Mouse (Mus musculus) limb, embryonic 11.5 days (tissue): ENCODE measurements at regions not wholly inside any gene's neighbourhood (a gene's known extent, or its start where the extent isn't known, plus 50 kb on each side); places are given as distances from the start of the nearest gene placed in this dataset.

Experiments used
- ATAC-seq: fragments of 200-750 bp; cut with Nextera tagmentation; 2 replicates; pipeline ENCODE4 v1.8.0; 2017; ENCODE audit warnings: low read depth; ENCODE audit not compliant: insufficient number of reproducible peaks, low FRiP score, low TSS enrichment
- DNase-seq: peaks from one replicate; pipeline ENCODE4 v3.0.0-alpha.2; 2015; ENCODE audit warnings: low spot score
- H3K27ac ChIP-seq: fragments of 300-500 bp; sonication (generic); replicated peaks from 2 replicates; pipeline ENCODE4 v1.5.1; 2014; ENCODE audit warnings: low read depth, mild to moderate bottlenecking, low read length
- H3K27me3 ChIP-seq: fragments of 300-500 bp; sonication (generic); 2 replicates; pipeline ENCODE4 v1.6.1; 2014; ENCODE audit warnings: mild to moderate bottlenecking, low read length, mixed read lengths; ENCODE audit not compliant: control insufficient read depth, insufficient read depth
- H3K36me3 ChIP-seq: fragments of 300-500 bp; sonication (generic); 2 replicates; pipeline ENCODE4 v1.6.1; 2014; ENCODE audit warnings: mild to moderate bottlenecking, low read length, moderate library complexity, mixed read lengths; ENCODE audit not compliant: control insufficient read depth, insufficient read depth
- H3K4me1 ChIP-seq: fragments of 300-500 bp; sonication (generic); 2 replicates; pipeline ENCODE4 v1.6.1; 2014; ENCODE audit warnings: low read length, mixed read lengths; ENCODE audit not compliant: control insufficient read depth, insufficient read depth
- H3K4me2 ChIP-seq: fragments of 300-500 bp; sonication (generic); 2 replicates; pipeline ENCODE4 v1.6.1; 2014; ENCODE audit warnings: low read depth, mild to moderate bottlenecking, moderate library complexity; ENCODE audit not compliant: severe bottlenecking
- H3K4me3 ChIP-seq: fragments of 300-500 bp; sonication (generic); 2 replicates; pipeline ENCODE4 v1.5.1; 2014; ENCODE audit warnings: low read depth, low read length
- H3K9ac ChIP-seq: fragments of 300-500 bp; sonication (generic); 2 replicates; pipeline ENCODE4 v1.6.1; 2014; ENCODE audit warnings: mild to moderate bottlenecking, low read length
- H3K9me3 ChIP-seq: fragments of 300-500 bp; sonication (generic); 2 replicates; pipeline ENCODE4 v1.6.1; 2016; ENCODE audit warnings: low read length; ENCODE audit not compliant: control insufficient read depth
- WGBS: fragments of 180-500 bp; shearing (Covaris S2); extraction: QIAGEN DNeasy Blood & Tissue Kit; methylation state at CpG from one replicate; pipeline ENCODE4 v1.1.7; 2014; 5-methylcytosine and 5-hydroxymethylcytosine counted together

GRCm38 (mm10) chr2:57617258-57617657 lies 379.8 kb downstream of the Gpd2 start:
- 80% methylated on average over 2 of the region's 2 CpGs for WGBS
- H3K27ac ChIP-seq, result no peak overlapping the region
- H3K36me3 ChIP-seq, result no peaks in the 10 kb centered on the region
- ATAC-seq, result no peak
- no peak overlapping the region for H3K4me3 ChIP-seq
- no peaks in the 10 kb centered on the region for H3K27me3 ChIP-seq
- H3K4me2 ChIP-seq, result no peak overlapping the region
- H3K4me1 ChIP-seq, result 0 out of 2 replicates have a peak, but pooled peaks cover 3% of the 10 kb centered on the region
- H3K9me3 ChIP-seq, result no peaks in the 10 kb centered on the region
- DNase-seq, result no peak
- no peak overlapping the region for H3K9ac ChIP-seq

GRCm38 (mm10) chr2:57644117-57644516 lies 353.6 kb upstream of the Galnt5 start:
- no peaks in the 10 kb centered on the region for H3K4me1 ChIP-seq
- no peak for ATAC-seq

GRCm38 (mm10) chr2:57644541-57644940 lies 353.1 kb upstream of the Galnt5 start:
- H3K9ac ChIP-seq, result no peak overlapping the region
- no peaks in the 10 kb centered on the region for H3K9me3 ChIP-seq
- H3K4me2 ChIP-seq, result no peak overlapping the region
- H3K27me3 ChIP-seq, result no peaks in the 10 kb centered on the region
- no peak overlapping the region for H3K27ac ChIP-seq
- ATAC-seq, result no peak
- DNase-seq, result no peak
- no peaks in the 10 kb centered on the region for H3K4me1 ChIP-seq
- H3K36me3 ChIP-seq, result no peaks in the 10 kb centered on the region
- WGBS, result 88% methylated on average over 2 of the region's 2 CpGs
- H3K4me3 ChIP-seq, result no peak overlapping the region

More at GRCm38 (mm10) chr2:57644117-57644516, 353.6 kb upstream of the Galnt5 start:
- Histone ChIP-seq H3K4me2 (no peak overlapping the region), H3K36me3 (no peaks in the 10 kb centered on the region), H3K9ac (no peak overlapping the region), H3K4me3 (no peak overlapping the region), H3K9me3 (no peaks in the 10 kb centered on the region), H3K27me3 (no peaks in the 10 kb centered on the region), H3K27ac (no peak overlapping the region)
- 64% methylated on average over 2 of the region's 2 CpGs for WGBS
- DNase-seq, result no peak

DNA sequence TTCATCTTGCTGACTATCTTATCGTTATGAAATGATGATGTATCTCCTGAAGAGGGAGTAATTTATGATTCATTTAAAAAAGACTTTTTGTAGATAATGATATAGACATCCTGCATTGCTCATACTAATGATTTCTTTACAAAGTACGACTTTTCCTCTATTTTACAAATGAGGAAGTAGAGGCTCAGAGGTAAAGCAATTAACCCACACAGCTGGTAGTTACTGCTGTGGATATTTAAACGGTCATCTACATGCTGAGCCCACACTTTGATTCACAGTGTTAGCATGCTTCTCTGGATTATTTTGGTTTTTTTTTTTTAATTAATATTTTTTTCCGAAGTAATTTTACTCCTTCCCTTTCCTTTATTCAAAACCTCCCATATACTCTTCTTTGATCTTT lies 348.7 kb upstream of the Galnt5 start:
- Histone ChIP-seq H3K9me3 (no peaks in the 10 kb centered on the region), H3K4me2 (no peak overlapping the region), H3K4me3 (no peak overlapping the region), H3K36me3 (no peaks in the 10 kb centered on the region), H3K27me3 (no peaks in the 10 kb centered on the region), H3K9ac (no peak overlapping the region), H3K27ac (no peak overlapping the region), H3K4me1 (no peaks in the 10 kb centered on the region)
- no peak for DNase-seq
- 63% methylated on average over 4 of the region's 4 CpGs for WGBS
- no peak for ATAC-seq

DNA sequence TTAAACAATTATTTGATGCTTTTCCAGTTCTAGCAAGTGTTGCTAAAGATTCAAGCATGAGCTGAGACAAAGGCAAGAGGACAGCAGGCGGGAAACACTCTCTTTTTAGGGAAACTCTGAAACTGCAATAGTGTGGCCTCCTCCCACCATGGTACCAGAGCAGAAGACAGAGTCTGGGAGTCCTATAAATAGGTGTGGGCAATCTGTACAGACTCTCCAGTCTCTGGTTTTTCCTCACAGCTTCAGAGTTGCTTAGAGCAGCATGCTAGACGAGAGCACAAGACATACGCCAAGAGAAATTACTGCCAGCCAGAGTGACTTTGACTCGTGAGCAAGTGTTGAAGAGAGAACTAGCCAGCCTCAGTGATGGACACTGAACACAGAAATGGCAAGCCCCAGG lies 340.3 kb upstream of the Galnt5 start:
- H3K4me2 ChIP-seq, result no peak overlapping the region
- H3K9ac ChIP-seq, result no peak overlapping the region
- ATAC-seq (no peak), DNase-seq (no peak)
- 88% methylated on average over 4 of the region's 4 CpGs for WGBS
- no peaks in the 10 kb centered on the region for H3K9me3 ChIP-seq
- H3K36me3 ChIP-seq, result no peaks in the 10 kb centered on the region
- no peak overlapping the region for H3K4me3 ChIP-seq
- H3K27me3 ChIP-seq, result no peaks in the 10 kb centered on the region
- H3K4me1 ChIP-seq, result no peaks in the 10 kb centered on the region
- no peak overlapping the region for H3K27ac ChIP-seq

- H3K9ac ChIP-seq, result no peak overlapping the region
- no peaks in the 10 kb centered on the region for H3K27me3 ChIP-seq
- H3K9me3 ChIP-seq, result no peaks in the 10 kb centered on the region
- H3K4me3 ChIP-seq, result no peak overlapping the region
- no peak overlapping the region for H3K4me2 ChIP-seq
- no peaks in the 10 kb centered on the region for H3K36me3 ChIP-seq
- 89% methylated on average over 1 of the region's 1 CpGs for WGBS
- ATAC-seq (no peak), DNase-seq (no peak)
- no peak overlapping the region for H3K27ac ChIP-seq
- no peaks in the 10 kb centered on the region for H3K4me1 ChIP-seq
Measured at GRCm38 (mm10) chr2:57661838-57662237, 335.8 kb upstream of the Galnt5 start.

DNA sequence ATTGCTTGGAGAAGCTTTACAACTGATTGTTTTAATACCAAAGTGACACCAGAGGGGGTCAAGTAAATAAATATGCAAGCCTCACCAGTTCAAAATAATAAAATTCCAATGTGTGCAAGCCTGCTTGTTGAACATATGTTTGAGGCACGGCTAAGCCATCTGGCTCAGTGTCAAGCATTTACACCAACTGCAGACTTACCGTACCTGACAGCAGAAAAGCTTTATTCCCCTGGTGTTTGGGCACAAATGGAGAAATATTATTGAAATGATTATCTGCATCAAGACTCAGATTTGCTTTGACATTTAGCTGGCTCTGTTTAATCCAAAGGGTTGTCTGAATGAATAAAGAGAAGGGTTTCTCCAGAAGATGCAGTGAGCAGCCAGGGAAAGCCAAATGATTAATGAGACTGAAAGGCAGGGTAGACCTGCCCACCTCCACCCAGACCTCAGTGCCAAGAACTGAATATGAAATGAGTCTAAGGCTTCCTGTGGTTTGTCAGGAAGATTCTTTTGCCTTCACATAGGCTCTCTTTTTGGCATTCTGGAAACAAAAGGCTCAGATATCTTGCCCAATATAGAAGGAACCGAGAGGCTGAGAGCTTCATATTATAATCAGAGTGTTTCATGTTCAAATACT lies 325.6 kb upstream of the Galnt5 start:
- WGBS, result 73% methylated on average over 3 of the region's 3 CpGs
- no peak overlapping the region for H3K4me3 ChIP-seq
- no peak overlapping the region for H3K9ac ChIP-seq
- no peaks in the 10 kb centered on the region for H3K9me3 ChIP-seq
- H3K27ac ChIP-seq, result no peak overlapping the region
- H3K4me1 ChIP-seq, result no peaks in the 10 kb centered on the region
- no peaks in the 10 kb centered on the region for H3K36me3 ChIP-seq
- ATAC-seq (no peak), DNase-seq (no peak)
- H3K27me3 ChIP-seq, result no peaks in the 10 kb centered on the region
- H3K4me2 ChIP-seq, result no peak overlapping the region

DNA sequence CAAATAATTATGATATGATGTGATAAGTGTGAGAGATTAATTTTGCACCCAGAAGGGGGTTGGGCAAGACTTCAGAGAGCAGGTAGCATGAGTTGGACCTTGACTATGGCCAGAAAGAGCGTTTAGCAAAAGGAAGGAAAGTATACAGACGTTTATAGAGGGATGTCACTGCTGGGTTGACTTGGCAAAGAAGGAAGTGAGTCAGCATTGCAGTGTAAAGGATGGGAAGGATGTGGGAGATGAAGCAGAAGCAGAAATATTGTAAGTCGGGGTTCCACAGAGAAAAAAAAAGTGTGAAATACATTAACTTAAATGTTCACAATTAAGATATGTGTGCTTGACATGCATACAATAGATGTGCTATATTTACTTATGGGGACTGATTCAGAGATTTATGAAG lies 307.8 kb upstream of the Galnt5 start:
- Histone ChIP-seq H3K9ac (no peak overlapping the region), H3K4me3 (no peak overlapping the region), H3K4me1 (no peaks in the 10 kb centered on the region), H3K9me3 (no peaks in the 10 kb centered on the region), H3K36me3 (no peaks in the 10 kb centered on the region), H3K27ac (no peak overlapping the region), H3K27me3 (no peaks in the 10 kb centered on the region), H3K4me2 (no peak overlapping the region)
- WGBS, result 81% methylated on average over 3 of the region's 3 CpGs
- DNase-seq (no peak), ATAC-seq (no peak)
